Mouse (Mus musculus) myocyte (in vitro differentiated cells): ENCODE measurements around the gene Cldn10.

ENCODE experiments used
- E2F4 ChIP-seq: IDR thresholded peaks from one replicate; pipeline ENCODE4 v1.6.1; 2011; ENCODE audit warnings: mild to moderate bottlenecking, control low read depth, moderate library complexity; ENCODE audit not compliant: insufficient read depth
- MAX ChIP-seq: IDR thresholded peaks from one replicate; pipeline ENCODE4 v1.6.1; 2011; ENCODE audit warnings: low read depth, mild to moderate bottlenecking, control low read depth
- MYOD1 ChIP-seq, 3 experiments: IDR thresholded peaks; one replicate each; pipeline ENCODE4 v1.6.1; 2011; ENCODE audit warnings: control low read depth in 2 of 3, low read depth in 2 of 3, mild to moderate bottlenecking in 2 of 3, moderate library complexity in 1 of 3; ENCODE audit not compliant: insufficient read length in 2 of 3, control insufficient read depth in 1 of 3
- MYOG ChIP-seq, 3 experiments: IDR thresholded peaks; one replicate each; pipeline ENCODE4 v1.6.1; 2011; ENCODE audit warnings: control low read depth in 2 of 3, low read depth in 2 of 3, mild to moderate bottlenecking in 2 of 3; ENCODE audit not compliant: insufficient read length in 2 of 3, control insufficient read depth in 1 of 3, insufficient read depth in 1 of 3
- POLR2A ChIP-seq: IDR thresholded peaks from one replicate; pipeline ENCODE4 v1.6.1; 2011; ENCODE audit warnings: low read depth, mild to moderate bottlenecking, control low read depth, moderate library complexity; ENCODE audit not compliant: insufficient read length
- POLR2AphosphoS2 ChIP-seq: IDR thresholded peaks from one replicate; pipeline ENCODE4 v1.6.1; 2011; ENCODE audit warnings: low read depth, control low read depth; ENCODE audit not compliant: insufficient read length
- REST ChIP-seq: IDR thresholded peaks from one replicate; pipeline ENCODE4 v1.6.1; 2011; ENCODE audit warnings: mild to moderate bottlenecking, control low read depth, moderate library complexity; ENCODE audit not compliant: insufficient read depth, insufficient read length
- SRF ChIP-seq: IDR thresholded peaks from one replicate; pipeline ENCODE4 v1.6.1; 2011; ENCODE audit warnings: low read depth; ENCODE audit not compliant: control insufficient read depth, insufficient read length
- TCF12 ChIP-seq: IDR thresholded peaks from one replicate; pipeline ENCODE4 v1.6.1; 2011; ENCODE audit warnings: mild to moderate bottlenecking, control low read depth; ENCODE audit not compliant: poor library complexity, insufficient read depth, severe bottlenecking
- TCF3 ChIP-seq: IDR thresholded peaks from one replicate; pipeline ENCODE4 v1.6.1; 2011; ENCODE audit warnings: low read depth, control low read depth; ENCODE audit not compliant: insufficient read length
- USF1 ChIP-seq: IDR thresholded peaks from one replicate; pipeline ENCODE4 v1.6.1; 2011; ENCODE audit warnings: low read depth, mild to moderate bottlenecking, control low read depth, moderate library complexity

DNA sequence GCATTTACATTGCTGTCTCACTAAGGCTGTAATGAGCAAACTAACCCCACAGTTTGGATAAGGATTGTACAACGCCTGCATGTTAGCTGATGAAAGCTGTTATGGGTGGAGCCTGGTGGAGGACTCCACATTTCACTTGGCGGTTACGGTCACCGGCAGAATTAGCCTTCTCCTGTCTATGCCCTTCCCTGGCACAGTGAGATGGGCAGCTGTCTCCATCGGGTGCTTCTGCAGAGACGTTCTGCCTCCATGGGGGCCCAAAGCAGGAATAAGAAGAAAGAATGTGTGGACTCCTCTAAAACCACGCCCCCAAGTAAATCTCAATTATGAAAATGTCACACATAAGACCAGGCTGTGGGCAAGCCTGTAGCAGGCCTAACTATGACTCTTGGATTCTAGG lies 21.8 kb upstream of the Cldn10 start:
- TF ChIP-seq SRF, result no peak
- no peak for TF ChIP-seq MYOD1 (IDR thresholded peaks at IDR 0.05; ENCODE audit: control insufficient read depth in 1 of 3, insufficient read length in 2 of 3, low read depth in 2 of 3)
- no peak for TF ChIP-seq POLR2A
- no peak for TF ChIP-seq TCF3
- TF ChIP-seq TCF12, result no peak
- no peak for TF ChIP-seq MAX
- no peak for TF ChIP-seq MYOG (IDR thresholded peaks at IDR 0.05; ENCODE audit: control insufficient read depth in 1 of 3, insufficient read depth in 1 of 3, insufficient read length in 2 of 3, low read depth in 2 of 3)
- no peak for TF ChIP-seq USF1
- TF ChIP-seq E2F4, result no peak
- no peak for TF ChIP-seq POLR2AphosphoS2
- TF ChIP-seq REST, result no peak
